Mouse (Mus musculus) ovary, postnatal 10 days (tissue): ENCODE data around the gene Mael.
A peak's percentile ranks its signal among the peaks of the same experiment; 100 is the strongest.

Source experiments
- DNase-seq: peaks from one replicate; pipeline ENCODE4 v3.0.0; 2022; ENCODE audit warnings: low spot score

Mael gene

GRCm38 (mm10) chr1:166205159-166205558 is 33.4 kb downstream of the Mael start:
- no peak for DNase-seq

DNA sequence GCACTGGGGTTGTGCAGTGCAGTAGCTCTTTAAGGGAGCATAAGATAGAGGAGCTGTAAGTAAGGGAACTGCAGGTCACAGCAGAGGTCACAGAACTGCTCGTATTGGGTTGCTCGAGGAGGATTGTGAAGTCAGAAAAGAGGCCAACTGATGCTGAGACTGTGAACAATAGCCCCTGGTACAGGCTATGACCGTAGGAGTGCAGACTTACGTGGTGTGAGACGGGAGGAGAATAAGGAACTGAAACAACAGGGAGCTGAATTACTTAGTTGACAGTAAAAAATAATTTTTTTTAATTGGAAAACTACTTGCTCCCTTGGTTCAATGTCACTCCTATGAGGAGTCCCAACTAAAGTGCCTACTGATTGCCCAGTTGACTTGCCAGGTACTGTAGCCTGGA is 34.4 kb downstream of the Mael start:
- no peak for DNase-seq

DNA sequence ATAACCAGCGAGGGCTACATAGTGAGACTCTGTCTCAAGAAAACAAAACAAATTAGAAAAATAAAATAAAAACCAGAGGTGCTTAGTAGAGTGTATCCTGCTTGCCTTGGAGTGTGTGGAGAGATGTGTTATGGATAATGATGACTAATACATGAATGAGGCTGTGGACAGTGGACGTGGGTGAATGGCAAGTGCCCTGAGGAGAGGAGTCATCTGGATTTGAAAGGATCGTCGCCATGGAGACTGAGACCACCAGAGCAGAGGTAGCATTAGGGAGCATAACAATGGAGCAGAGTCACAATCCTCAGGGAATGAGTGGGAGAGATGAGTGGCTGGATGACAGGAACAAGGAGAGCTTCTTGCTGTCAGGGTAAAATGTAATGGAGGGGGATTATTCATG is 48.7 kb downstream of the Mael start:
- DNase-seq: no peak

GRCm38 (mm10) chr1:166185357-166185756 is 53.2 kb downstream of the Mael start:
- no peak for DNase-seq

DNA sequence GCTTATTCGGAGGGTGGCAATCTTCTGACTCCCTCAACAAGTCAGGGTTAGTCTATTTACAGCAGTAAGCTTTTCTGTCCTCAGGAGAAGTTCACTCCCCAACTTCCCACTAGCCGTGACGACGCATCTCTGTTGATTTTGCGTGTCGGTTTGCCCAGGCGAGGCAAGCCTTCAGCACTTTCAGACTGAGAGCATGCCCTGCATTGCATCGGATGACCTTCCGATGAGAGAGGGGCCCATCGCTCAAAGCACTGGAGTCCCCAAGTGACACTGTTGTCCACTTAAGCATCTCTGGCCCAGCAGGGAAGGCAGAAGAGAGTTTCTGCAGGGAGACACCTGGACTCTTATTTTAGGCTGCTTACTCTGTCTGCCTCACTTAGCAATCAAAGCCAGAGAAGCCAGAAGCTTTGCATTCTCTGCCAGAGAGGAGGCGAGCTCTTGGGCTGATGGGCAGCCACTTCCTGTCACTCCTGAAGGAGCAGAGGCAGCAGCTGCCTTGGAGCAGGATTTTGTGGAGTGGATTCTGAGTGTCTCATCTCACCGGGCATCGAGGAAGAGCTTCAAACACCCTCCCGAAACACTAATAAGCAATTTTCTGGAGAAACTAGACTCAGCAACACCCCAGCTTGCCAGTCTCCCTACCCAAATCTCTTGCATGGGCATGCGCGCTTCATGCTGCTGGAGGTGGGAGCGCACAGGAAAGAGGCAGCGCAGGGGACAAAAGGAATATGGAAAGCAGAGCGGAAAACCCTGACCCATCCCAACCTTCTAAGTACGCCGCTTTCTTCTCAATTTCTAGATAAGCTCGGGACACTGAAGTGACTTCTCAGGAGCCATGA is 53.9 kb downstream of the Mael start:
- no peak for DNase-seq

GRCm38 (mm10) chr1:166182952-166183627 is 55.5 kb downstream of the Mael start:
- DNase-seq: no peak

GRCm38 (mm10) chr1:166181510-166181909 is 57.0 kb downstream of the Mael start:
- DNase-seq: no peak

GRCm38 (mm10) chr1:166173621-166174020 is 64.9 kb downstream of the Mael start:
- DNase-seq: no peak

GRCm38 (mm10) chr1:166172992-166173391 is 65.6 kb downstream of the Mael start:
- DNase-seq: no peak

GRCm38 (mm10) chr1:166170852-166171251 is 67.7 kb downstream of the Mael start:
- DNase-seq: no peak

- DNase-seq: no peak
Observed at GRCm38 (mm10) chr1:166169713-166170112, 68.8 kb downstream of the Mael start.

- DNase-seq: no peak
Observed at GRCm38 (mm10) chr1:166168017-166168416, 70.5 kb downstream of the Mael start.

DNA sequence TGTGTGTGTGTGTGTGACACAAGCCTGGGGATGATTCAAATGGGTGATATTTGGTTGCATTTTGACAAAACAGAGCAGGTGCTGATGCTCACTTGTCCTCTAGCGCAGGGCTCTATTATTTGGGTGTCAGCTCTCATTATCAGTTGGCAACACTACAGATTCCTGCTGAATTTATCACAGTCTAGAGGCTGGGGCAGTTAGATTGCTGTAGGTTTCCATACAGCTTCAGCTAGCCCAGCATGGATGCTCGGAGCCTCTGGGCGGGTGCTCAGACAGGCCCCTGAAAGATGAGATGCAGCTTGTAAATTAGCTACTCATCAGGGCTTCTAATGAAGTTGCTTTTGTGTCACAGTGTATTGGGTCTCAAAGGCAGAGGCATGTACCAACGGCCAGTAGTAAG is 71.1 kb downstream of the Mael start:
- DNase-seq: no peak

DNA sequence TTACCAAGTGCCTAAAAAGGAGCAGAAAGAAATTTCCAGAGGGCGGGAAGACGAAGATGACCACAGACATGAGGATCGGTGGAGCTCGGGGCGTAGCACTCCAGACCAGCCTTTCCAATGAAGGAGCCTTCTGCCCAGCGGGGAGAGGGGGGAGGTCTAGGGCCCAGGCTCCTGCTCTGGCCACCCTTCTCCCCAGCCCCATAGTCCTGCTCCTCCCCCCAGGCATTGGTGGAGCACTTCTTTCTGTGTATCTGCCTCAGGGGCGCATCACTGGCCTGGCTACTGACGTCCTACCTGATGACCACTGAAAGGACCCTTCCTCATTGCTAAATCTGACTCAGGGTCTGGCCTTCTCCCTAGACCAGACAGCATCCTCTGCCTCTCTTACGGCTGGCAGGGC is 73.4 kb downstream of the Mael start:
- DNase-seq: no peak

- no peak for DNase-seq
Observed at GRCm38 (mm10) chr1:166164580-166164979, 74.0 kb downstream of the Mael start.

- DNase-seq: peak; percentile 48
Observed at GRCm38 (mm10) chr1:166160569-166161445, 77.7 kb downstream of the Mael start.

GRCm38 (mm10) chr1:166160111-166160510 is 78.4 kb downstream of the Mael start:
- no peak for DNase-seq

DNA sequence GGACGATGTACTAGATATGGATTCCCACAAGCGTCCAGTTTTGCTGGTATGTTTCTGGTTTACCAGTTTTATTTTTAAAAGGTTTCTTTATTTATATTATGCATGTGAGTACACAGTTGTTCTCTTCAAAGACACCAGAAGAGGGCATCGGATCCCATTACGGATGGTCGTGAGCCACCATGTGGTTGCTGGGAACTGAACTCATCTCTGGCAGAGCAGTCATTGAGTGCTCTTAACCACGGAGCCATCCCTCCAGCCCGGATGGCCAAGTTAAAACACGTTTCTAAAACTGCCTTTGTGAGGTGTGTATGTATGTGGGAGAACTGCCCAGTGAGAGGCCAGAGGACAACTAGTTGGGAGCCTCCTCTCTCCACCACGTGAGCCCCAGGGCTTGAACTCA is 79.9 kb downstream of the Mael start:
- DNase-seq: no peak

- no peak for DNase-seq
Observed at GRCm38 (mm10) chr1:166157712-166158111, 80.8 kb downstream of the Mael start.

DNA sequence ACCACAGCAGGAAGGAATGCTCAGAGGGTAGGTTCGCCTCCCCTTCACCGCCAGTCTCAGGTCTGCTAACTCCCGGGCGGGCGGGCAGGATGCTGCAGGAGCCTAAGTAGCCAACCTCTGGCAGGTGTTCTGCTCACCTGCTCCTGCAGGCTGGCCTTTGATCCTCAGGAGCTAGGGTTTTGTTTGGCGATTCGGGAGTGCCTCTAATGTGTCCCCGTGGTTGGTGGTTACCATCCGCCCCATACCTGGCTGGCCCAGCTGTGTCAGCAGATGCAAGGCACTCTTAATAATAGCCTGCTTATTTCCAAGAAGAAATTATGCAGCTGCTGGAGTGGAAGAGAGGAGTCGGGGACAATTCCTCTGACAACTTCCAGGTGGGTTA is 83.4 kb downstream of the Mael start:
- no peak for DNase-seq

GRCm38 (mm10) chr1:166154162-166155112 is 84.1 kb downstream of the Mael start:
- peak; percentile 41 for DNase-seq
